Mouse (Mus musculus): ENCODE measurements around the gene Nr6a1. TPM values are rescaled to one million over a fixed set of nuclear protein-coding genes. Genes with fewer than 3 reads are reported as not detected.

Nr6a1 gene
- polyA plus RNA-seq, 1 experiment from 2014 or later: 11.9 TPM

DNA sequence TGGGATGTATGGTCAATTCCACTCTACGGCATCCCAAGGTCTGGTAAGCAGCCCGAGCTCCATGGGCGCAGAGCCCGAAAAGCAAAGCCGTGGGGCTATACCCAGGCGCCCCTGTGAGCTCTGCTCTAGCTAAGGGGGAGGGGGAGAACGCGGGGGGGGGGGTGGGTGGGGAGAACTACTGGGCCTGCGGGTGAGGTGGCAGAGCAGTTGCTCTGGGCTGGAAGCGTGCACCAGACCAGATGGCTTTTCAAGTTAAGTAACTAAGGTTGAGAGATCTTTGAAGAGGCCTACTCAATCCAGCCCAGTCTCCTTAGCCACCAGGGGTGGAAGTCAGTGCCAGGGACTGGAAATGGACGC, 214.7 kb downstream of the Nr6a1 start:
- no peak for DNase-seq (ENCODE audit: low spot score)
- H3K4me3 ChIP-seq: no peak overlapping the region

DNA sequence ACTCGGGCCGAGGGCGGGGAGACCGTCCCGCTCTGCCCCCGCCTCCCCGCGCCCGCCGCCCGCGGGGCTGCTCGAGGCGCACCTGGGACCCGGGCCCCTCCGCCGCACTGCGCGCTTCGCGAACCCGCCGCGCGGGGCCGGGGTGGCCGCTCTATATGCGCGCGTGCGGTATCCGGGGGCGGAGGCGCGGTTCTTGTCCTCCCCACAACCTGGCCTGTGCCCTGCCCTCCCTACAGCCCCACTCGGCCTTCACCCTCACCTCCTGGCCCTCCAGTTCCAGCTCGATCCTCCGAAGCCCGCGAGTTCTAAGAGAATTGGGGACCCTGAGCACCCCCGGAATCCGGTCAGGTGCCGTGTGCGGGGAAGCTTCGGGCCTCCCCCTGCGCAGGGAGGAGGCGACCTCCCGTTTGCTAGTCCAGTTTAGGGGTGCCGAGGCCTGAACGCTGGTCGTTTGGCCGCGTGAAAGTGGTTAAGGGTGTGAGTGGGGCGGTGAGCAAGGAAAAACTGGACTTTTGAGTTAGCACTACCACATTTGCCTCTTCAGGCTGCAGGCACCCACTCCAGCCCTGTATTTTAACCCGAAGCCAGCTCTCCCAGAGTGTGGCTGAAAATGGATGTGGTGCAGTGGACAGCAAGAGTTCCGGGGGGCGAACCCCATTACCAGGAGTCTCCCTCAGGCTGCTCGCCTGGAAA, 215.3 kb downstream of the Nr6a1 start:
- WGBS: 4% methylated on average over 46 of the region's 58 CpGs
- DNase-seq (ENCODE audit: low spot score): peak; percentile 48
- Histone ChIP-seq H3K4me3 (peak overlapping the region; percentile 45), H3K4me1 (peaks cover 45% of the 10 kb centered on the region), H3K27ac (replicated peaks) (no peak overlapping the region; the same call in 1 of the 2 replicates), H3K9me3 (replicated peaks) (no peaks in the 10 kb centered on the region), H3K27me3 (ENCODE audit: low read depth, poor library complexity, severe bottlenecking) (peaks cover 88% of the 10 kb centered on the region), H3K36me3 (no peaks in the 10 kb centered on the region)

More for the DNA sequence above, 214.7 kb downstream of the Nr6a1 start:
- H3K36me3 ChIP-seq: no peaks in the 10 kb centered on the region
- H3K9me3 ChIP-seq (replicated peaks): no peaks in the 10 kb centered on the region
- no peak overlapping the region for H3K27ac ChIP-seq (replicated peaks)
- peaks cover 44% of the 10 kb centered on the region for H3K4me1 ChIP-seq
- WGBS: 18% methylated on average over 11 of the region's 11 CpGs
- peaks cover 83% of the 10 kb centered on the region for H3K27me3 ChIP-seq (ENCODE audit: low read depth, poor library complexity, severe bottlenecking)

DNA sequence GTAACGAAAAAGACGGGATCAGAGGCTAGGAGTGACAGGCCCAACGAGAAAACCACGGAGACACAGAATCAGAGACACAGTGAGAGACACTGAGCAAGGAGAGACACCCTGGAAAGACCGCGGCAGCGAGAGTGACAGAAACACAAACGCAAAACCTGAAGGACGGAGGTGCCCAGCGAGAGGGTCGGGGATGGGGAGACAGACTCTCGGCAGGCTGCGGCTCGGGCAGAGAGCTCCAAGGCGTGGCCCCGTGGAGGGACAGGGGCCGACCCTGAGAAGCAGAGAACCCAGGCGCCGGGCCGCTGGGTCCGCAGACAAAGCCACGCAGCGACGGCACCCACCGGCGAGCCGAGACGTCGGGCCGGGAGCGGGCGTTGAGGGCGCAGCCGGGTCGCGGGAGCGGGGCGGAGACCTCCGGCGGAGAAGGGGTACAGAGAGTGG, 216.0 kb downstream of the Nr6a1 start:
- H3K27me3 ChIP-seq (ENCODE audit: low read depth, poor library complexity, severe bottlenecking): peaks cover 96% of the 10 kb centered on the region
- H3K36me3 ChIP-seq: no peaks in the 10 kb centered on the region
- peak overlapping the region; percentile 45 for H3K4me3 ChIP-seq
- DNase-seq (ENCODE audit: low spot score): peak; percentile 58
- WGBS: 2% methylated on average over 40 of the region's 40 CpGs
- H3K9me3 ChIP-seq (replicated peaks): no peaks in the 10 kb centered on the region
- H3K4me1 ChIP-seq: peaks cover 49% of the 10 kb centered on the region
- H3K27ac ChIP-seq (replicated peaks): peak overlapping the region; percentile 46; the same call in 1 of the 2 replicates

DNA sequence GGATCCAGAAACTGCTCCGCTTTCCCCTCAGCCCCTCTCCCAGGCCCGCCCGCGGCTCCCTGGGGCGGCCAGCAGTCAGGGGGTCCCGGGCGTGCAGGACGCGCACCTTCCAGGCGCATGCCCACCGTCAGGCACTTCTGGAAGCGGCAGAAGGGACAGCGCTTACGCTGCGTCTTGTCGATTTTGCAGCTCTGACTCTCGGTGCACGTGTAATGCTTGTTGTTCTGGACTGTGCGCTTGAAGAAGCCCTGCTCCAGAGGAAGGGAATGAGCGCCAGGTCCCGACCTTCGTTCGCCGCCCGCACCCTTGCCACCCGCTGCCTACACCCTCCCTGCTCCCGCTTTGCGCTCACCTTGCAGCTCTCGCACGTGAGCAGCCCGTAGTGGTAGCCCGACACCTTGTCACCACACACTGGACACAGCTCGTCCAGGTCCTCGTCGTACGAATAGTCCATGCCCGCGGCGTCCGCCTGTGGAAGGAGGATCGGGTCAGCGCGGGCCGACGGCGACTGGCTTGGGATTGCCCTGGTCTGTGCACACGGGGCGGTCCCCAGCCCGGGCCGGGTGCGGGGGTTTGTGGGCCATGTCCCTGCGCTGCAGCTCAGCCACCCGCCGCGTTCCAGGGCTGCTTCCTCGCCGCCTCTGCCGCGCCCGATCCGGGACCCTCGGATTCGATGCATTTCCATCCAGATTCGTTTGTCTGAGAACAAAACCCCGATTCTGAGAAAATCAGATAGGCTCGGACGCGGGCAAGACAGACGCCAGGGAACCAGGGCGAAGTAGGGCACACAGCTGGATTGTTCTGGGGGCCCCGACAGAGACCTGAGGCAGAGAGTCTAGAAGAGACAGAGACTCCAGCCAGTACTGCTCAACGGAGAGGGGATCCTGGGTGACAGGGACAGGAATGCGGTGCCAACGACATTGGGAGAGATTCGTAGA, 216.9 kb downstream of the Nr6a1 start:
- WGBS: under 1% methylated on average over 75 of the region's 75 CpGs
- peak overlapping the region; percentile 33; the same call in 1 of the 2 replicates for H3K27ac ChIP-seq (replicated peaks)
- H3K36me3 ChIP-seq: no peaks in the 10 kb centered on the region
- H3K4me1 ChIP-seq: peaks cover 49% of the 10 kb centered on the region
- peak overlapping the region; percentile 46 for H3K4me3 ChIP-seq
- H3K9me3 ChIP-seq (replicated peaks): no peaks in the 10 kb centered on the region
- H3K27me3 ChIP-seq (ENCODE audit: low read depth, poor library complexity, severe bottlenecking): peaks cover 98% of the 10 kb centered on the region
- DNase-seq (ENCODE audit: low spot score): peak; percentile 74

DNA sequence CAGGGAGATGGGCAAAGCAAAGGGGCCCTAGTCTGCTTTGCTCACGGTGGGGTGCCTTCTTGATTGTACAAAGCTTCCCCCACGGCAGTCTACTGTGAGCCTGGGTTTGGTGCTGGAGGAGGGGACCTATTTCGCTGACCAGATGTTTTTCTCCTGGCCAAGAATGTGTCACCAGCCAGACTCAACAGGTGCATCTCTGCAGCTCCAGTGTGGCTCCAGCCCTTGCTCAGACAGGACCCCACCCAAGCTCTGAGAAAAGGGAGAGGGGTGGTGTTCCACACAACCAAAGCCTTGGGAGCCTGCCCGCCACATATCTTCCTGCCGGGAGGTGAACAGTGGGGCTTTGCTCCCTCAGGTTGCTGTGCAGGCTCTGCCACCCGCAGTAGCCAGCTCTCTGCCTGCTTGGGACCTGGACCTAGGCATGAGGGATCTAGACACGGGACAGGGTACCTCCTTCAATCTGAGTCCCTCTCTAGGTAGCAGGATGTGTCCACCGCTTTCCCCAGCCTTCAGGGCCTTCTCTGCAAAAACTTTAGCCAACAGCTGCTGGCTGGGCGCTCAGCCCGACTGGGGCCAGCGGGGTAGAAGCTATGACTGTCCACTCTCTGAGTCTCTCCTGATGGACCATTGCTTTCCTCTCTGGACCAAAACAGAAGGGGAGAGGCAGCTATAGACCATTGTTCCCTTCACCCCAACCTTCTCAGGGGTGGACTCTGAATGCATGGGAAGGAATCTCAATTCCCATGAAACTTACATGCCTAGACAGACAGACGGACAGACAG, 218.4 kb downstream of the Nr6a1 start:
- H3K27ac ChIP-seq (replicated peaks): no peak overlapping the region
- WGBS: 19% methylated on average over 12 of the region's 12 CpGs
- DNase-seq (ENCODE audit: low spot score): no peak
- no peaks in the 10 kb centered on the region for H3K9me3 ChIP-seq (replicated peaks)
- no peak overlapping the region for H3K4me3 ChIP-seq
- peaks cover 100% of the 10 kb centered on the region for H3K27me3 ChIP-seq (ENCODE audit: low read depth, poor library complexity, severe bottlenecking)
- H3K36me3 ChIP-seq: no peaks in the 10 kb centered on the region
- H3K4me1 ChIP-seq: peaks cover 49% of the 10 kb centered on the region

DNA sequence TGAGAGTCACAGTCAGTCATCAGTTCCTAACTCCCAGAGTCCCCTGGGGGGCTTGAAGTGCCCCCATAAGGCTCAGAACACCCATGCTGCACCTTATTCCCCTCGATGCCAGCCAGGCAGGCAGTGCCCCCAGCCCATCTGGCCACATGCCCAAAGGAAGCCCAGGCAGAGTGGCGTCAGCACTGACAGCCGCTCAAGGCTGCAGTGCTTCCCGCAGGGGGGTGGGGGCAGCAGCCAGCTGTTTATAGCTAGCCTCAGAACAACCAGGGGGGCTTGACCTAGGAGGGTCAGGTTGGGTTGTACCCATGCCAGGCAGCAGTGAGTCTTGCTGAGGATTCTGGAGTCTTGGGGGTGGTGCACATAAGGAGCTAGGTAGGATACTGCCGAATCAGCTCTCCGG, 220.8 kb downstream of the Nr6a1 start:
- Histone ChIP-seq H3K4me1 (peaks cover 35% of the 10 kb centered on the region), H3K27me3 (ENCODE audit: low read depth, poor library complexity, severe bottlenecking) (peaks cover 100% of the 10 kb centered on the region), H3K9me3 (replicated peaks) (no peaks in the 10 kb centered on the region), H3K4me3 (no peak overlapping the region), H3K36me3 (no peaks in the 10 kb centered on the region), H3K27ac (replicated peaks) (no peak overlapping the region)
- 49% methylated on average over 6 of the region's 6 CpGs for WGBS
- DNase-seq (ENCODE audit: low spot score): no peak

DNA sequence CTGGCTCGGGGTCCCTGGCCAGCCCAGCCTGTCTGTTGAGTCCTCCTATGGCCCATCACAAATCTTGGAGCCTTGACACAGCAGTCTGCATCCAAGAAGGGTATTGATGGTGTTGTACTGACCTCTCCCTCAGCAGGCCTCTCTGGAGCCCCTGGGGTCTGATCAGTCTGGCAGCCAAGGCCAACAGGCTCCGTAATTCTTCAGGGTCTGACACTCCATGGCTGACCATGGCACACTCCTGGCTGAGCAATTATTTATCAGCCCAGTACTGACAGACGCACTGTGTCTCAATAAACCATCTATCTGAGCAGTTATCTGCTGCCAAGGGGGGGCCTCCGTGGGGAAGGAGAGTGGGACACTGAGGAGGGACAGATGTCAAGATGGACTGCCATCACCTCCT, 222.5 kb downstream of the Nr6a1 start:
- DNase-seq (ENCODE audit: low spot score): no peak
- Histone ChIP-seq H3K4me3 (no peak overlapping the region), H3K27me3 (ENCODE audit: low read depth, poor library complexity, severe bottlenecking) (peaks cover 100% of the 10 kb centered on the region), H3K27ac (replicated peaks) (no peak overlapping the region), H3K36me3 (no peaks in the 10 kb centered on the region), H3K9me3 (replicated peaks) (no peaks in the 10 kb centered on the region), H3K4me1 (peaks cover 29% of the 10 kb centered on the region)
- 76% methylated on average over 4 of the region's 4 CpGs for WGBS

DNA sequence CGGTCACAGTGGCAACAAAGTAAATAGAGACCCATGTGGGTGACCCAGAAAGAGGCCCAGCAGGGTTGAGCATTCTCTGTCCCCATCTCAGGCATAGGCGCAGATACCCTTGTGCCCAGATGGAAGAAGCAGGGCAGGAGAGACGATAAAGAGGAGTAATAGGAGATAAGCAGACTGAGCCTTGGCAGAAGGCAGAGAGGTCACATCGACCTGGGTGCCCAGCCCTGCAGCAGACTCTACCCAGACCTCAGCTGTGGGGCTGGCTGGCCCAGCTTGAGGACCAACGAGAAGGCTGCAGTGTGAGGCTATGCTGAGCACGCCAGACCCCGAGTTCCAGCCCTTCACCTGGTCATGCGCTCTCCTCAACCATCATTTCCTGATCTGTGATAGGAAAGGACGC, 223.2 kb downstream of the Nr6a1 start:
- WGBS: 87% methylated on average over 9 of the region's 9 CpGs

DNA sequence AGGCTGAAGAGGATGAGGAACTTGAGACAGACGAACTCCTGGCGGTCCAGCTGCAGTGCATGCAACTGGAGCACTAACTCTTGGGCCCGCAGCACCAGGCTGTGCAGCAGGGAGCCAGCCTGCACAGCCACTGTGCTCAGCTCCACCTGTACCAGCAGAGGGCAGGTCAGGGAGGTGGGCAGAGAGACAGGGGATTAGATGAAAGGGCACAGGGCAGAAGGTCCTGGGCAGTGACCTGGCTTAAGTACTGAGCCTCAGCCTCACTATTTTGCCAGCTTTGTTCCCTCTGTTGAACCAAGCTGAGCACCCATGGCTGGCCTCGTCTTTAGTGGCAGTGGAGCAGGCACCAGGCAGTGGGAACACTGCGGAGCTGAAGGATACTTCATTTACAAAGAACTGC, 227.3 kb downstream of the Nr6a1 start:
- no peak overlapping the region for H3K27ac ChIP-seq (replicated peaks)
- H3K27me3 ChIP-seq (ENCODE audit: low read depth, poor library complexity, severe bottlenecking): peaks cover 100% of the 10 kb centered on the region
- DNase-seq (ENCODE audit: low spot score): no peak

More for the DNA sequence above, 223.2 kb downstream of the Nr6a1 start:
- Histone ChIP-seq H3K4me1 (peaks cover 26% of the 10 kb centered on the region), H3K27me3 (ENCODE audit: low read depth, poor library complexity, severe bottlenecking) (peaks cover 100% of the 10 kb centered on the region), H3K27ac (replicated peaks) (no peak overlapping the region), H3K4me3 (no peak overlapping the region), H3K36me3 (no peaks in the 10 kb centered on the region), H3K9me3 (replicated peaks) (no peaks in the 10 kb centered on the region)
- no peak for DNase-seq (ENCODE audit: low spot score)

DNA sequence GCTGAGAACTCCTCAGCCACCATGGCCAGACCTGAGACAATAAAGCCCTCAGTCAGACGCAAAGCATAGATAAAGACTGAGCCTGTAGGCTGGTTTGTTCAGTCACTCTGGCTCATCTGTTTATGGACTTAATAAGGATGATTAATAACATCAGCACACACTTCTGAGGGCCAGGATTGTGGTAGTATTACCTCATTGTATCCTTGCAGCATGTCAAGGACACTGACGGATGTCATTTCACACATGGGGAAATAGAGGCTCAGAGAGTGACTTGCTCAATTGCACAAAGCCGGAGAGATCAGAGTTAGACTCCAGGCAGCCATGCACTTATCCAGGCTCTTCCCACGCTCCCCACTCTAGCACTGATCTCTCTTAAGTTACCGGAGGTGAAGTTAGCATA, 228.9 kb downstream of the Nr6a1 start:
- Histone ChIP-seq H3K27ac (replicated peaks) (no peak overlapping the region), H3K27me3 (ENCODE audit: low read depth, poor library complexity, severe bottlenecking) (peaks cover 100% of the 10 kb centered on the region), H3K36me3 (no peaks in the 10 kb centered on the region), H3K9me3 (replicated peaks) (no peaks in the 10 kb centered on the region), H3K4me1 (peaks cover 50% of the 10 kb centered on the region), H3K4me3 (no peak overlapping the region)
- WGBS: 90% methylated on average over 5 of the region's 5 CpGs
- DNase-seq (ENCODE audit: low spot score): no peak

More for the DNA sequence above, 227.3 kb downstream of the Nr6a1 start:
- Histone ChIP-seq H3K4me1 (peaks cover 46% of the 10 kb centered on the region), H3K4me3 (no peak overlapping the region), H3K9me3 (replicated peaks) (no peaks in the 10 kb centered on the region), H3K36me3 (no peaks in the 10 kb centered on the region)
- 66% methylated on average over 5 of the region's 5 CpGs for WGBS

DNA sequence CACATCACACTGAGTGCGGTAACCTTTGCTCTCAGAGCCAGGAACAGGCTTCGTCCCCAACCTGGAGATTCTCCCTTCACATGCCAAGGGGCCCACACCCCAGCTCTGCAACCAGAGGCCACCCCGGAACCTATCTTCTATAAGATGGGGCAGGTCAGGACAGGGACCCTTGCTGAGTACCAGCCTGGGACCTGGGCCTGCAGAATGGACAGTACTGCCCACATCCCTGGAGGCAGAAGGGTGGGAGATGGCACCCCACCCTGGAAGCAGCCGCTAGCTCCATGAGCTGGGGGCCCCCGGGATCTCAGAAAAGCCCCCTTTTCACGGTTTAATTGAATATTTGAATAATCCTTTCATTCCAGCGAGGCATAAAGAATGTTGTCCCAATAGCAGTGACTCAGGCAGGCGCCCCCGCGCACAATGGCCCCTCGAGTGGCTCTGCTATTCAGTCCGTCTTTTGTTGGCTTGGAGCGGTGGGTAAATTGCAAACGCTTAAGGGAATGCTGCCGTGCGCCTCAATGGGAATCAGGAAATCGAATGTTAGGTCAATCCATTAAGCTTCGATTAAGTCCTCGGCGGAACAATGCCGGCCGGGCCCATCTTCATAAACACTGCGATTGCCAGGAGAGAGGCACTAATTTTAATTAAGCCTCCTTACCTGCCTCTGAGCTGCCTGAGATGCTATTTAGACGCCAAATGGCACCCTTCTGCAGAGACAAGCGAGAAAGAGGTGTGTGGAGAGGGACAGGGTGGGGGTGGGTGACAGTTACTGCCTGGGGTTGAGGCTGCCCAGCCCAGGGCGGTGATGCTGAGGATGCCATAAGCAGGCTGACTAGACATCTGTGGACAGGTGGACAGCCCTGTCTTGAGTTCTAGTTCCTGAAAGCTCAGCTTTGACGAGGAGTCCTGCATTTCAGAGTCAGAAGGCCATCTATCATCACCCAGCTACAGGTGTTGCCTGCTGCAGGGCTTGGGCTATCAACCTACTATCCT, 230.1 kb downstream of the Nr6a1 start:
- H3K4me1 ChIP-seq: peaks cover 50% of the 10 kb centered on the region
- H3K27ac ChIP-seq (replicated peaks): peak overlapping the region; percentile 76
- 24% methylated on average over 27 of the region's 27 CpGs for WGBS
- H3K9me3 ChIP-seq (replicated peaks): no peaks in the 10 kb centered on the region
- peak overlapping the region; percentile 36 for H3K4me3 ChIP-seq
- H3K27me3 ChIP-seq (ENCODE audit: low read depth, poor library complexity, severe bottlenecking): peaks cover 100% of the 10 kb centered on the region
- H3K36me3 ChIP-seq: no peaks in the 10 kb centered on the region
- DNase-seq (ENCODE audit: low spot score): peak; percentile 51

All from midbrain, embryonic 10.5 days (tissue).